Mouse (Mus musculus): ENCODE results near the gene Rsf1. TPM values are rescaled to one million over a fixed set of nuclear protein-coding genes. Genes with fewer than 3 reads are reported as not detected.

Gene Rsf1
- polyA plus RNA-seq, 1 experiment from 2014 or later: 11.2 TPM

DNA sequence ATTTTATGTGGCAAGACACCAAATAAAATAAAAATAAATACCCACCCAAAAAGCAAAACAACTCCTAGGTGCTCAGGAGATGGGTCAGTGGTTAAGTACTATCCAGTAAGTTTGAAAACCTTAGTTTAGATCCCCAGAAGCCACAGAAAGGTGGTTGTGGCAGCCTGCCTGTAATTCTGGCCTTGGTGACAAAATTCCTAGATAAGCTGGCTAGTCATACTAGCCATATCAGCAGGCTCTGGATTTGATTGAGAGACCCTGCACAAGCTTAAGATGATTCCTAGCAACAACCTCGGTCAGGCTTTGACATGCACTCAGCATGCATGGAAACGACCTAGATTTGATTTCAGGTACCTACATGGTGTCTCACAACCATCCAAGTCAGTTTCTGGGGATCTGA is 49.7 kb downstream of the Rsf1 start:
- Histone ChIP-seq H3K36me3 (0 out of 2 replicates have a peak, but pooled peaks cover 3% of the 10 kb centered on the region), H3K4me3 (no peak overlapping the region), H3K9ac (no peak overlapping the region), H3K27me3 (replicated peaks) (no peaks in the 10 kb centered on the region), H3K27ac (replicated peaks) (no peak overlapping the region), H3K9me3 (no peaks in the 10 kb centered on the region), H3K4me1 (peaks cover 28% of the 10 kb centered on the region), H3K4me2 (no peak overlapping the region)
- whole genome bisulfite sequencing: 22% methylated on average over 2 of the region's 2 CpGs
- ATAC-seq (ENCODE audit: extremely low read depth, insufficient number of reproducible peaks, low FRiP score, low TSS enrichment): no peak

DNA sequence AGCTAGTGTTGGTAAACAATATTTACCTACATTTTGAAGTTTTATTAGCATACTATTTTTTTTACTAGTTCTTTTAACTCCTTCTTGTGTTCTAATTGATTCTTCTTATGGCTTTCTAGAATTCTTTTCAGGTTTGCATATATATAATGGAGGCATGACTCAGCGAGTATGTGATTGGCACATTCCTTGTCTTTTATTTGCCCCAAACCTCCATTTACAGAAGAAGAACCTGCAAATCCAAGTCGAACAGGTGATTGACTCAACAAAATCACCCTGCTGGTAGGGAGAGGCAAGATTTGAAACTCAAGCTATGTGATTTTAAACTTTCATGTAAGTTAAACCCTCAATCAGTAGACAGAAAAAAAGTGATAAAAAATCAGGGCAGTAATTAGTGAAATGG is 51.6 kb downstream of the Rsf1 start:
- WGBS: 88% methylated on average over 2 of the region's 2 CpGs
- no peak overlapping the region for H3K27ac ChIP-seq (replicated peaks)
- ATAC-seq (ENCODE audit: extremely low read depth, insufficient number of reproducible peaks, low FRiP score, low TSS enrichment): no peak
- peaks cover 28% of the 10 kb centered on the region for H3K4me1 ChIP-seq
- no peaks in the 10 kb centered on the region for H3K9me3 ChIP-seq
- peaks cover 5% of the 10 kb centered on the region; the same call in 1 of the 2 replicates for H3K36me3 ChIP-seq
- no peak overlapping the region for H3K4me3 ChIP-seq
- no peak overlapping the region for H3K9ac ChIP-seq
- no peaks in the 10 kb centered on the region for H3K27me3 ChIP-seq (replicated peaks)
- H3K4me2 ChIP-seq: no peak overlapping the region

DNA sequence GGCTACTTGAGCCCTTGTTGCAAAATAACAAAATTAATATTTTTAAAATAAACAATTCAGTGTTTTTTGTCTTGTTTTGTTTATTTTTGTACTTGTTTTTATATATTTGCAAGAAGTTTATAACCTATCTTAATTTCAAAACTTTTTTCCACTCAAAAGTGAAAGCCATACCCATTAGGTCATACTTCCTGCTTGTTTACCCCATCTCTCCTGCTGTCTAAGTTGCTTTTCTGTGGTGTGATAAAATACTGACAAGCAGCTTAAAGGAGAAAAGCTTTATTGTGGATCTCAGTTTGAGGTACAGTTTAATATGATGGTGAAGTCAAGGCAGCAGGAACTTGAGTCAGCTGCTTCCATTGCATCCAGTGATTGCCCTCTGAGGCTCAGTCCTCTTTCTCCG is 53.2 kb downstream of the Rsf1 start:
- no peak for ATAC-seq (ENCODE audit: extremely low read depth, insufficient number of reproducible peaks, low FRiP score, low TSS enrichment)
- no peak overlapping the region for H3K9ac ChIP-seq
- no peaks in the 10 kb centered on the region for H3K9me3 ChIP-seq
- H3K27me3 ChIP-seq (replicated peaks): no peaks in the 10 kb centered on the region
- H3K36me3 ChIP-seq: peaks cover 12% of the 10 kb centered on the region; the same call in 1 of the 2 replicates
- H3K27ac ChIP-seq (replicated peaks): no peak overlapping the region
- WGBS: 62% methylated on average over 1 of the region's 1 CpGs
- no peak overlapping the region for H3K4me3 ChIP-seq
- H3K4me1 ChIP-seq: peaks cover 33% of the 10 kb centered on the region
- H3K4me2 ChIP-seq: no peak overlapping the region

DNA sequence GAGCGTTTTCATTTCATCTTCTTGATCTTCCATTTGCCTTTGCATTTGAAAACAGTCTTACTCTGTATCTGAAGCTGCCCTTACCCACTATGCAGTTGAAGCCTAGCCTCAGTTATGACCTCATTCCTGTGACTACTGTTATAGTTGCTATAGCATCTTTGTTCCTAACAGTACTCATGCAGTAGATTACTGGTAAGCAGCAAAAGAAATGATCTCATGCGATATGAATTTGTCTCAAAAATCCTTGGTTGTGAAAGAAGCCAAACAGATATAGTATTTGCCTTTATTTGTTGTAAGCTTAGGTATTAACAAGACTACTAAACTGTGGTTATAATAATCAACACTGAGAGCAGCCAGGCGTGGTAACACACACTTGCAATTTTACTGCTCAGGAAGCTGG is 65.4 kb downstream of the Rsf1 start:
- Histone ChIP-seq H3K27ac (replicated peaks) (no peak overlapping the region), H3K9ac (no peak overlapping the region), H3K27me3 (replicated peaks) (no peaks in the 10 kb centered on the region), H3K36me3 (peaks cover 3% of the 10 kb centered on the region; the same call in 1 of the 2 replicates), H3K4me1 (peaks cover 4% of the 10 kb centered on the region; the same call in 1 of the 2 replicates), H3K4me3 (no peak overlapping the region), H3K9me3 (no peaks in the 10 kb centered on the region), H3K4me2 (no peak overlapping the region)
- WGBS: 81% methylated on average over 3 of the region's 3 CpGs
- ATAC-seq (ENCODE audit: extremely low read depth, insufficient number of reproducible peaks, low FRiP score, low TSS enrichment): no peak

DNA sequence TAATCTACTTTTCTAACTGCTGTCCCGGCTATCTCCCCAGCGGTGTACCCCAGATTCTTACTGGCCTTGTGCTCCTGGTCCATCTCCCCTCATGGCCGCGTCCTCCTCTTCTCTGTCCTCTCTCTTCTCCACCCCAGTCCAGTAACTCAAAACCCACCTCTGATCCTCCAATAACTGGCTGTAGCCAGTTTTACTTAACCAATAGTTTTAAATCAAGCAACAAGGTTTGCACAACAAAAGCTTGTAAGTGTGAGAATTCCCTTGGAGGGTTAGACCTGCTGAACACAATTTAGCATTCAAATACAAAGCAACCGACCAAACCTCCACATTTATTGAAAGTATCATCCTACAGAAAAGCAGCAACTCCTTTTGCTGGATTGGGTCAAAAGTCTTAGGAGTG is 68.0 kb downstream of the Rsf1 start:
- peaks cover 6% of the 10 kb centered on the region; the same call in 1 of the 2 replicates for H3K36me3 ChIP-seq

DNA sequence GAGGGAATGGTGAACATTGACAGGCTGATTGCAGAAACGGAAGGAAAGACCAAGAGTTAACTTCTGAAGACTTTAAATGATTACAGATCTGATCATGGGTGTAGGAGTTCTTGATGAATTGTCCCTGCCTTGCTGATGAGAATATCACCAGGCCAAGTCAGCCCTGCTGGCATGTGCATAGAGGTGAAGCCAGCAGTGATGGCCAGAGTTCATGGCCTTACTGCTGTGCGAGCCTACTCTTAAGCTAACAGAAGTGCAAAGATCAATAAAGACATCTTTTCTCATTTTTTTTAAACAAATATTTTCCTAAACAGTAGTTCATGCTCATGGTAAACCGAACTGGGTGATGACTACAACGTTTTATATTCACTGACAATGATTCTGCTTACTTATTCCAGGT is 71.0 kb downstream of the Rsf1 start:
- no peak overlapping the region for H3K9ac ChIP-seq
- no peak overlapping the region for H3K4me3 ChIP-seq
- no peaks in the 10 kb centered on the region for H3K4me1 ChIP-seq
- WGBS: 90% methylated on average over 4 of the region's 4 CpGs
- ATAC-seq (ENCODE audit: extremely low read depth, insufficient number of reproducible peaks, low FRiP score, low TSS enrichment): no peak
- H3K27ac ChIP-seq (replicated peaks): no peak overlapping the region
- no peaks in the 10 kb centered on the region for H3K9me3 ChIP-seq
- H3K4me2 ChIP-seq: no peak overlapping the region
- H3K27me3 ChIP-seq (replicated peaks): no peaks in the 10 kb centered on the region
- peaks cover 25% of the 10 kb centered on the region for H3K36me3 ChIP-seq

More for the DNA sequence above, 68.0 kb downstream of the Rsf1 start:
- Histone ChIP-seq H3K9ac (no peak overlapping the region), H3K4me3 (no peak overlapping the region), H3K27me3 (replicated peaks) (no peaks in the 10 kb centered on the region), H3K4me1 (peaks cover 4% of the 10 kb centered on the region; the same call in 1 of the 2 replicates), H3K27ac (replicated peaks) (no peak overlapping the region), H3K4me2 (no peak overlapping the region), H3K9me3 (no peaks in the 10 kb centered on the region)
- 87% methylated on average over 5 of the region's 5 CpGs for WGBS
- ATAC-seq (ENCODE audit: extremely low read depth, insufficient number of reproducible peaks, low FRiP score, low TSS enrichment): no peak

DNA sequence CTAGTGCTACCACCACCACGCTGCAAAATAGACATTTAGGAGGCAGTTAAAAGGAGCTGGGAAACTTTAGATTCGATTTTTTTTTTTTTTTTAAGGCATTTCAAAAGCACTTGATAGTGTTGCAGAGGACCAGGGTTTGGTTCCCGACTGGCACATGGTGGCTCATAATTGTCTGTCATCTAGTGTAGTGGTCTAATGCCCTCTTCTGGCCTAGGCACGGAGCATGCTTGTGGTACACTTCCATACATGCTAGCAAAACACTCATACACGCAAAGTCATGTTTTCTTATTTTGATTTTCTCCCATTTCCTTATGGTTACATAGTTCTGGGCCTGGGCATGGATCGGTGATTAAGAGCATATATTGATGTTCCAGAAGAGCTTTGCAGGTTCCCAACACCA is 76.5 kb downstream of the Rsf1 start:
- Histone ChIP-seq H3K27ac (replicated peaks) (no peak overlapping the region), H3K27me3 (replicated peaks) (no peaks in the 10 kb centered on the region), H3K4me1 (no peaks in the 10 kb centered on the region), H3K36me3 (peaks cover 32% of the 10 kb centered on the region), H3K9ac (no peak overlapping the region), H3K9me3 (no peaks in the 10 kb centered on the region), H3K4me3 (no peak overlapping the region), H3K4me2 (no peak overlapping the region)
- ATAC-seq (ENCODE audit: extremely low read depth, insufficient number of reproducible peaks, low FRiP score, low TSS enrichment): no peak
- WGBS: 80% methylated on average over 6 of the region's 6 CpGs

DNA sequence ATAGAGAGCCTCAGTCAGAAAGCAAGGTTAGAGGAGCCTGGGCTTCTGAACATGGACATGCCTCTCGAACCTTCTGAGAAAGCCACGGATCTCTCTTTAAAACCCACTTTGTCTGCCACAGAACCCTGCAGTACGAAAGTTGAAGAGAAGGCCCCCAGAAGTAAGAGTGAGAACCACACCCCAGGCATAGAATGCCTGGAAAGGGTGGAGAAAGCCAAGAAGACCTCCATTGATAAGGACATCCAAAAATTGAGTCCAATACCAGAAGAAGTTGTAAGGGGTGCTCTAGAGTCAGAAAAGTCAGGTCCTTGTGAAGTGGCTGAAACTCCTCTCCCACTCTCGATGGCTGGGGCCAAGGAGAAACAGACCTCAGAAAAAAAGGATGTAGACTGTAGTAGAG is 81.9 kb downstream of the Rsf1 start:
- H3K9me3 ChIP-seq: no peaks in the 10 kb centered on the region
- H3K4me2 ChIP-seq: no peak overlapping the region
- H3K27me3 ChIP-seq (replicated peaks): no peaks in the 10 kb centered on the region
- no peaks in the 10 kb centered on the region for H3K4me1 ChIP-seq
- H3K27ac ChIP-seq (replicated peaks): no peak overlapping the region
- H3K36me3 ChIP-seq: peaks cover 52% of the 10 kb centered on the region
- no peak overlapping the region for H3K9ac ChIP-seq
- WGBS: 87% methylated on average over 4 of the region's 4 CpGs
- no peak for ATAC-seq (ENCODE audit: extremely low read depth, insufficient number of reproducible peaks, low FRiP score, low TSS enrichment)
- H3K4me3 ChIP-seq: no peak overlapping the region

DNA sequence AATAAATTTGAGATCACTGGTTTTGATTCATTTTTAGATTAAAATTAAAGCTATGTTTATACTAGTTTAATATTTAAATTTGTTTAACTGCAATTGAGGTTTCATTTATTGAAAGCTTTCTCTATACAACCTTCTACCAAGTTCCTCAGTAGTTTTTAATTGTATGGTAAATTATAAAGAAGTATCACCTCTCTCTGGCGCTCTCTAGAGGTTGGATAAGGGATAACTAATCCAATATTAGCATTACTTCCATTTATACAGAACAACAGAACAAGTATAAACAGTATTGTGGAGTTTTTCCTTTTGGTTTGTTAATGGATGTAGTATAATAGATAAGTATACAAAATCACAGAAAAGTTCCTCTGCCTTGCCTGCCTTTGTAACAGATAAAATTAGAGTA is 99.5 kb downstream of the Rsf1 start:
- WGBS: 12% methylated on average over 1 of the region's 1 CpGs
- no peak for ATAC-seq (ENCODE audit: extremely low read depth, insufficient number of reproducible peaks, low FRiP score, low TSS enrichment)
- Histone ChIP-seq H3K36me3 (peaks cover 74% of the 10 kb centered on the region), H3K9ac (no peak overlapping the region), H3K27me3 (replicated peaks) (no peaks in the 10 kb centered on the region), H3K27ac (replicated peaks) (no peak overlapping the region), H3K9me3 (no peaks in the 10 kb centered on the region), H3K4me3 (no peak overlapping the region), H3K4me2 (no peak overlapping the region), H3K4me1 (no peaks in the 10 kb centered on the region)

DNA sequence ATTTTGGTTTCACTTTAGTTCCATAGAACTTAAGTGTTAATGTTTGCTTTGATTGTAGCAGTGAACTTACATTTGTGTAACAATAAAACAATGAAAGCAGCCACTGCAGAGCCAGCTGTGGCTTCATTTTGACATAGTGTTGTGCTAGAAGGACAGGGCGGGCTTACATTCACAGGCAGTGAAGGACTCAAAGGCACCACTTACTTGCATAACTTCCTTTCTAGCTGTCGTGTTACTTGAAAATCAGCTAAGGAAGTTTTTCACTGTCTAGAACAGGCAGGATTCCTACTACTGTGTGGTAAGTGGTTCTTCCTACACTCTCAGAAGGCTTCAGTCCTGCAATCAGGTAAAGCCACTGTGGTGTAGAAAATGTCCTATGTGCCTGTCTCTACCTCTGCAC is 108.1 kb downstream of the Rsf1 start:
- 84% methylated on average over 2 of the region's 2 CpGs for WGBS
- H3K4me1 ChIP-seq: no peaks in the 10 kb centered on the region
- no peaks in the 10 kb centered on the region for H3K27me3 ChIP-seq (replicated peaks)
- no peak for ATAC-seq (ENCODE audit: extremely low read depth, insufficient number of reproducible peaks, low FRiP score, low TSS enrichment)
- peaks cover 44% of the 10 kb centered on the region for H3K36me3 ChIP-seq
- H3K9ac ChIP-seq: no peak overlapping the region
- H3K4me2 ChIP-seq: no peak overlapping the region
- no peak overlapping the region for H3K27ac ChIP-seq (replicated peaks)
- no peaks in the 10 kb centered on the region for H3K9me3 ChIP-seq
- no peak overlapping the region for H3K4me3 ChIP-seq

DNA sequence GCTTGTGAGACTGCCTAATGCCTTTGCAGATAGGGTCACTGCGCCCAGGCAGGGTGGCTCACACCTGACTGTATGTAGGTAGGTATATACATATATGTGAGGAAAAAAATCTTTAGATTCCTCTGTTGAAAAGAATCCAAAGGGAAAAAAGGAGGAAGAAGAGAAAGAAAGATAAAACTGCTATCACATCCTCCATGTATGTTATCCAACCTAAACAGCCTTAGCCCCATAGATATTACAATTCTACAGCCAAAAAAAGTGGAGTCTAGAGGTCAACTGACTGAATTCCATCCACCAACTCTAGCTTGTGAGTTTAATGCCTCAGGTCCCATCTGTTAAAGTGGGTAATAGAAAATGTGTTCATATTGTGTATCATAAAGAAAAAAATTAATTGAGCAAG is 115.8 kb downstream of the Rsf1 start:
- no peaks in the 10 kb centered on the region for H3K27me3 ChIP-seq (replicated peaks)
- no peak for ATAC-seq (ENCODE audit: extremely low read depth, insufficient number of reproducible peaks, low FRiP score, low TSS enrichment)
- H3K36me3 ChIP-seq: peaks cover 16% of the 10 kb centered on the region
- 95% methylated on average over 1 of the region's 1 CpGs for WGBS
- H3K9me3 ChIP-seq: peaks cover 3% of the 10 kb centered on the region; the same call in 1 of the 2 replicates
- peak overlapping the region; percentile 72; the same call in 1 of the 2 replicates for H3K4me2 ChIP-seq
- H3K4me3 ChIP-seq: no peak overlapping the region
- H3K4me1 ChIP-seq: peaks cover 15% of the 10 kb centered on the region
- H3K9ac ChIP-seq: no peak overlapping the region
- no peak overlapping the region for H3K27ac ChIP-seq (replicated peaks)

DNA sequence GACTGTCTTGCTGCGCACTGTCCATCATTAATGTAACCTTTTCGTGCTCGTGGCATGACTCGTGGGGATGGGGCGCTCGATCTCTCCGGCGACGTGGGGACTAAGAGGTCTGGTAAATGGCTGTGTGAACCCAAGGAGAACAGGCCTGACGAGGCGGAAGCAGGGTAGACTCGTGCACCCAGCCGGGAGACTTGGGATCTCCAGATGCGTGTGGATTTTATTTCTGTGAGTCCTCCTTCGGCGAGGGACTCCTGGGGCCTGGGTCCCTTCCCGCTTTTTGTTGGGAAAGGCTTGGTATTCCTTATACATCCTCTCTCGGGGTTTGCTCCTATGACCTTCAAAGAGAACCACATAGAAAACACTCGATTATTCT is 116.4 kb downstream of the Rsf1 start:
- H3K4me3 ChIP-seq: peak overlapping the region; percentile 99
- peak overlapping the region; percentile 66 for H3K27ac ChIP-seq (replicated peaks)
- peak overlapping the region; percentile 72 for H3K4me2 ChIP-seq
- 31% methylated on average over 19 of the region's 19 CpGs for WGBS
- H3K9me3 ChIP-seq: peaks cover 3% of the 10 kb centered on the region; the same call in 1 of the 2 replicates
- no peak for ATAC-seq (ENCODE audit: extremely low read depth, insufficient number of reproducible peaks, low FRiP score, low TSS enrichment)
- no peaks in the 10 kb centered on the region for H3K27me3 ChIP-seq (replicated peaks)
- peak overlapping the region; percentile 96 for H3K9ac ChIP-seq
- peaks cover 16% of the 10 kb centered on the region for H3K36me3 ChIP-seq
- peaks cover 15% of the 10 kb centered on the region for H3K4me1 ChIP-seq

Data from heart, embryonic 13.5 days (tissue).